Mouse (Mus musculus) liver, embryonic 14 days (tissue): ENCODE results near the gene Il1b. TPM values are rescaled to one million over a fixed set of nuclear protein-coding genes. Genes with fewer than 3 reads are reported as not detected.

Experiments used
- polyA plus RNA-seq: library from polyadenylated mRNA; depleted of rRNA; stranded (reverse); fragments of >200 nt; gene quantifications from 2 replicates; pipeline ENCODE4 v1.2.3, GENCODE M21; 2012; rRNA removed

The Il1b gene
- 0.15 and 0.22 TPM in 2 replicates for polyA plus RNA-seq

DNA sequence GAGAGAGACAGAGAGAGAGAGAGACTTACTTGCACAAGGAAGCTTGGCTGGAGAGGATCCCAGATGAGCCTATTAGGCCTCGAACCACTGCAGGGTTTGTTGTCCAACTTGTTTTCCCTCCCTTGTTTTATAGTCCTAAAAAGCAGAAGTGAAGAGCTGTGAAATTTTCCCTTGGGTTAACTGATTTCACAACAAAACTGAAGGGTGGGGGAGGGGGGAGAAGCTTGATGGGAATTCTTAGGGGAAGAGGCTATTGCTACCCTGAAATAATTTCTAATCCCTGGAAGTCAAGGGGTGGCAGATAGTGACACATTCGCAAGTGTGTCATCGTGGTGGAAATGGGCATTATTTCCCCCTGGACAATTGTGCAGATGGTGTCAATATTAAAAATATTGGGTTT, at the start of gene Il1b:
Il1b (minus strand) TSS at position 101 of the 400 bp plus-strand sequence.

Other genes with a start within 250 kb of the Il1b start
- 8.1 and 8.8 TPM in 2 replicates for gene Chchd5, start 241.4 kb downstream of the Il1b start, polyA plus RNA-seq
- gene Slc20a1, start 172.4 kb downstream of the Il1b start, polyA plus RNA-seq: 45.3 and 58.7 TPM in 2 replicates
- gene Ckap2l, start 73.9 kb downstream of the Il1b start, polyA plus RNA-seq: 9.3 and 13.5 TPM in 2 replicates
- gene Il1a, start 61.2 kb downstream of the Il1b start, polyA plus RNA-seq: 3.1 and 3.2 TPM in 2 replicates
- 0.02 TPM in 1 of 2 replicates, not detected in the other for gene F830045P16Rik, start 165.5 kb upstream of the Il1b start, polyA plus RNA-seq
- 15.6 and 22.7 TPM in 2 replicates for gene Sirpa, start 221.7 kb upstream of the Il1b start, polyA plus RNA-seq